Mouse (Mus musculus) lung, postnatal 0 days (tissue): ENCODE data around the gene Adcy6.

Source experiments
- CTCF ChIP-seq: IDR thresholded peaks from 2 replicates; pipeline ENCODE4 v1.5.1; 2016; ENCODE audit warnings: antibody characterized with exemption, mild to moderate bottlenecking
- EP300 ChIP-seq: IDR thresholded peaks from 2 replicates; pipeline ENCODE4 v1.6.1; 2016; ENCODE audit warnings: antibody characterized with exemption, mild to moderate bottlenecking, control low read depth

- TF ChIP-seq CTCF = no peak
- TF ChIP-seq EP300 = no peak
Observed at GRCm38 (mm10) chr15:98585421-98585820, 24.5 kb downstream of the Adcy6 start.
